Mouse (Mus musculus) kidney, embryonic 15.5 days (tissue): Measurements from ENCODE around the gene Mcm10. TPM values are rescaled to one million over a fixed set of nuclear protein-coding genes. Genes with fewer than 3 reads are reported as not detected.

Experiments
- ATAC-seq: fragments of 200-750 bp; cut with Nextera tagmentation; replicated peaks from 2 replicates; pipeline ENCODE4 v1.8.0; 2017; ENCODE audit warnings: moderate TSS enrichment; ENCODE audit not compliant: low FRiP score
- H3K27ac ChIP-seq: fragments of 300-500 bp; sonication (generic); 2 replicates; pipeline ENCODE4 v1.5.1; 2015; ENCODE audit warnings: mild to moderate bottlenecking, inconsistent platforms
- H3K27me3 ChIP-seq: fragments of 300-500 bp; sonication (generic); 2 replicates; pipeline ENCODE4 v1.6.1; 2015; ENCODE audit warnings: inconsistent platforms
- H3K36me3 ChIP-seq: fragments of 300-500 bp; sonication (generic); 2 replicates; pipeline ENCODE4 v1.6.1; 2015; ENCODE audit warnings: inconsistent platforms
- H3K4me1 ChIP-seq: fragments of 300-500 bp; sonication (generic); 2 replicates; pipeline ENCODE4 v1.6.1; 2015; ENCODE audit warnings: inconsistent platforms
- H3K4me2 ChIP-seq: fragments of 300-500 bp; sonication (generic); 2 replicates; pipeline ENCODE4 v1.6.1; 2015; ENCODE audit warnings: moderate library complexity, mild to moderate bottlenecking, inconsistent platforms
- H3K4me3 ChIP-seq: fragments of 300-500 bp; sonication (generic); replicated peaks from 2 replicates; pipeline ENCODE4 v1.5.1; 2015; ENCODE audit warnings: mild to moderate bottlenecking, inconsistent platforms
- H3K9ac ChIP-seq: fragments of 300-500 bp; sonication (generic); 2 replicates; pipeline ENCODE4 v1.6.1; 2015; ENCODE audit warnings: mild to moderate bottlenecking, inconsistent platforms
- H3K9me3 ChIP-seq: fragments of 300-500 bp; sonication (generic); replicated peaks from 2 replicates; pipeline ENCODE4 v1.6.1; 2016; ENCODE audit warnings: inconsistent platforms
- WGBS: fragments of 180-500 bp; shearing (Covaris S2); methylation state at CpG from one replicate; pipeline ENCODE4 v1.1.7; 2015; ENCODE audit warnings: mixed read lengths; 5-methylcytosine and 5-hydroxymethylcytosine counted together
- polyA plus RNA-seq: library from polyadenylated mRNA; unstranded; fragments of >200 nt; fragmentation: Nextera tagmentation; extraction: Ambion mirVana; gene quantifications from 2 replicates; pipeline ENCODE4 v1.2.1, GENCODE M21; 2015

The Mcm10 gene
- polyA plus RNA-seq, 1 experiment from 2014 or later, result 35.1 TPM

- H3K27me3 ChIP-seq, result no peaks in the 10 kb centered on the region
- 80% methylated on average over 12 of the region's 12 CpGs for WGBS
Measured at GRCm38 (mm10) chr2:5040281-5041161, 27.9 kb upstream of the Mcm10 start.

DNA sequence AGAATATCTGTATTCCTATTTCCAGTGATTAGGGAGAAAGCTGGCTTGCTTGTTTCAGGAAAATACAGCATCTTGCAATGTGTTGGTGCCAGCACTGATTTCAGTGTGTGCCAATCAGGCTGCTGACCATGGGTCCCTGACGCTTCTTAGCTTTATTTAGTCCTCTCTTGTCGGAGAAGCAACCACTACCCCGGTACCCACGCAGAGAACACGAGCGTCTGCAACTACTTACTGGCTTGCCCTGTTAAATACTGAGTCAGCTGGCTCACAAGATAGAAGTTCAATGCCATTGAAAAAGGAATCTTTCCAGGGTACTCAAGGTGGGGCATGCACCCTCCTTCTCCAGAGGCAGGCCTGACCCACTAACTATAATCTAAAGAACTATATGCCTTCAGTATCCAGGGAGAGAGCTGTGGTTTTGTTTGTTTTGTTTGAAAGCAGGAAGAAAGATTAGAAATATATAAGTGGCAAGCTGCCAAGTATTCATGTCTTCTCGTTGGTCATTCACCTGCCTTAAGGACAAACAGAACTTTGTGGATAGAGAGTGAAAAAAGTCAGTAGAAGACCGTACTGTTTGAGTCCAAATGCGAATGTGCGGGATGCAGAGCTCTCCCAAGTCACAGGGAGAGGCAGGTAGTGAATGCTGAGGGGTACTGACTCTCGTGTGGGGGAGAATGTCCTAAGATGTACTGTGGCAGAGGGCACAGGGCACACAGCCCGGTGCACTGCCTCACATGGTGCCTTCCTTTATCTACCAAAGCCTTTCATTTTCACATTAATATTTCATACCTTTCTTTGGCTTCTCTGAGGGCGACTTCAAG is 27.0 kb upstream of the Mcm10 start:
- WGBS, result 82% methylated on average over 13 of the region's 13 CpGs
- no peaks in the 10 kb centered on the region for H3K27me3 ChIP-seq
- no peaks in the 10 kb centered on the region for H3K4me1 ChIP-seq
- H3K4me3 ChIP-seq, result no peak overlapping the region
- H3K9me3 ChIP-seq, result no peaks in the 10 kb centered on the region
- H3K36me3 ChIP-seq, result no peaks in the 10 kb centered on the region
- no peak overlapping the region for H3K27ac ChIP-seq
- no peak overlapping the region for H3K4me2 ChIP-seq
- ATAC-seq, result no peak
- H3K9ac ChIP-seq, result no peak overlapping the region

More at GRCm38 (mm10) chr2:5040281-5041161, 27.9 kb upstream of the Mcm10 start:
- ATAC-seq, result no peak
- no peaks in the 10 kb centered on the region for H3K36me3 ChIP-seq
- H3K9me3 ChIP-seq, result no peaks in the 10 kb centered on the region
- H3K27ac ChIP-seq, result no peak overlapping the region
- no peak overlapping the region for H3K9ac ChIP-seq
- no peak overlapping the region for H3K4me2 ChIP-seq
- peaks cover 9% of the 10 kb centered on the region for H3K4me1 ChIP-seq
- no peak overlapping the region for H3K4me3 ChIP-seq

DNA sequence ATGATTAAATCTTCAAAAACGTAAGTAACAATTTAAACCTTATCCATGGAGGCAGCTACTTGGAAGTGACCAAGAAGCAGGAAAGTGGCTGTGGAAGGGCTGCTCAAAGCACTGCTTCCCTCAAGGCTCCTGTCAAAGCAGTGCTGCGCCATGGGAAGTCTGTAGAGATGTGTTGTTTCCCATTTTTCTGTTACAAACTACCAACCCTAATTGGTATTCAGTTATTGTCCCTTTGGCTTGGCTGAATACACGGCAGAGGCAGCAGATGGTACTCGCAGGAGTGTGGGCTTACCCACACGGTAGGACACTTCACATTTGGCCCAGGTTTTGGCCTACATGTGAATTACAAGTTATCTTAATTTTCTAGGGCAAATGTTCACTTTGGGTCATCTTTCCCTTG is 25.7 kb upstream of the Mcm10 start:
- H3K4me3 ChIP-seq, result no peak overlapping the region
- no peaks in the 10 kb centered on the region for H3K9me3 ChIP-seq
- H3K27me3 ChIP-seq, result no peaks in the 10 kb centered on the region
- no peaks in the 10 kb centered on the region for H3K4me1 ChIP-seq
- WGBS, result 85% methylated on average over 5 of the region's 5 CpGs
- no peak overlapping the region for H3K4me2 ChIP-seq
- no peak overlapping the region for H3K27ac ChIP-seq
- ATAC-seq, result no peak
- H3K36me3 ChIP-seq, result no peaks in the 10 kb centered on the region
- no peak overlapping the region for H3K9ac ChIP-seq

DNA sequence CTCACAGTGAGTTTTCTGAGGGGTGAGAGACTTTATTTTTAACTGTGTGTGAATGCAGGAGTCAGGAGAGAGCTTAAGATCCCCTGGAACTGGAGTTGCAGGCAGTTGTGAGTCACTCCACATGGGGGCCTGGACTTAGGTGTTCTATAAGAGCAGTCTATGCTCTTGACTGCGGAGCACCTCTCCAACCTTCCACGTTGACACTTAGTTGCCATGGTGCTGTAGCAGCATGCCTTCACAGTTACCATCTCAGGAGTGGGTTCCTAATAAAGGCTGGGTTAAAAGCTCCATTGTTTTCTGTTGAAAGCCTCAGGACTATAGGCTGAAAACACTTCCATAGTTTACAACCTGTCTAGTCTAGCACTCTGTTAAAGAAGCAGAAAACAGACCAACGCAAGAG is 24.8 kb upstream of the Mcm10 start:
- no peaks in the 10 kb centered on the region for H3K9me3 ChIP-seq
- H3K9ac ChIP-seq, result no peak overlapping the region
- WGBS, result 67% methylated on average over 3 of the region's 3 CpGs
- no peak for ATAC-seq
- H3K4me3 ChIP-seq, result no peak overlapping the region
- H3K27me3 ChIP-seq, result no peaks in the 10 kb centered on the region
- H3K4me2 ChIP-seq, result no peak overlapping the region
- no peaks in the 10 kb centered on the region for H3K4me1 ChIP-seq
- no peak overlapping the region for H3K27ac ChIP-seq
- no peaks in the 10 kb centered on the region for H3K36me3 ChIP-seq

GRCm38 (mm10) chr2:5036411-5037076 is 24.0 kb upstream of the Mcm10 start:
- WGBS, result 90% methylated on average over 10 of the region's 10 CpGs
- Histone ChIP-seq H3K4me1 (no peaks in the 10 kb centered on the region), H3K27ac (no peak overlapping the region), H3K36me3 (no peaks in the 10 kb centered on the region), H3K27me3 (no peaks in the 10 kb centered on the region), H3K4me3 (no peak overlapping the region), H3K4me2 (no peak overlapping the region), H3K9me3 (no peaks in the 10 kb centered on the region), H3K9ac (no peak overlapping the region)
- no peak for ATAC-seq

GRCm38 (mm10) chr2:5035241-5035640 is 22.6 kb upstream of the Mcm10 start:
- Histone ChIP-seq H3K27ac (no peak overlapping the region), H3K4me1 (no peaks in the 10 kb centered on the region), H3K4me3 (no peak overlapping the region), H3K27me3 (no peaks in the 10 kb centered on the region), H3K9ac (no peak overlapping the region), H3K4me2 (no peak overlapping the region), H3K9me3 (no peaks in the 10 kb centered on the region), H3K36me3 (no peaks in the 10 kb centered on the region)
- WGBS, result 87% methylated on average over 9 of the region's 9 CpGs
- no peak for ATAC-seq

- no peak for ATAC-seq
Measured at GRCm38 (mm10) chr2:5034801-5035200, 22.2 kb upstream of the Mcm10 start.

GRCm38 (mm10) chr2:5033546-5034420 is 21.2 kb upstream of the Mcm10 start:
- 69% methylated on average over 12 of the region's 15 CpGs for WGBS
- no peak overlapping the region for H3K4me2 ChIP-seq
- no peaks in the 10 kb centered on the region for H3K27me3 ChIP-seq

More at GRCm38 (mm10) chr2:5034801-5035200, 22.2 kb upstream of the Mcm10 start:
- Histone ChIP-seq H3K27me3 (no peaks in the 10 kb centered on the region), H3K9me3 (no peaks in the 10 kb centered on the region), H3K4me2 (no peak overlapping the region), H3K36me3 (no peaks in the 10 kb centered on the region), H3K4me3 (no peak overlapping the region), H3K27ac (no peak overlapping the region), H3K9ac (no peak overlapping the region), H3K4me1 (no peaks in the 10 kb centered on the region)
- WGBS, result 81% methylated on average over 8 of the region's 8 CpGs

GRCm38 (mm10) chr2:5032665-5033064 is 20.1 kb upstream of the Mcm10 start:
- Histone ChIP-seq H3K27me3 (no peaks in the 10 kb centered on the region), H3K36me3 (no peaks in the 10 kb centered on the region), H3K9ac (no peak overlapping the region), H3K4me3 (no peak overlapping the region), H3K4me2 (no peak overlapping the region), H3K27ac (no peak overlapping the region), H3K9me3 (no peaks in the 10 kb centered on the region), H3K4me1 (no peaks in the 10 kb centered on the region)
- WGBS, result 70% methylated on average over 5 of the region's 5 CpGs
- ATAC-seq, result no peak

More at GRCm38 (mm10) chr2:5033546-5034420, 21.2 kb upstream of the Mcm10 start:
- H3K4me3 ChIP-seq, result no peak overlapping the region
- H3K36me3 ChIP-seq, result no peaks in the 10 kb centered on the region
- H3K4me1 ChIP-seq, result no peaks in the 10 kb centered on the region
- no peak overlapping the region for H3K27ac ChIP-seq
- no peak for ATAC-seq
- H3K9ac ChIP-seq, result no peak overlapping the region
- H3K9me3 ChIP-seq, result no peaks in the 10 kb centered on the region

DNA sequence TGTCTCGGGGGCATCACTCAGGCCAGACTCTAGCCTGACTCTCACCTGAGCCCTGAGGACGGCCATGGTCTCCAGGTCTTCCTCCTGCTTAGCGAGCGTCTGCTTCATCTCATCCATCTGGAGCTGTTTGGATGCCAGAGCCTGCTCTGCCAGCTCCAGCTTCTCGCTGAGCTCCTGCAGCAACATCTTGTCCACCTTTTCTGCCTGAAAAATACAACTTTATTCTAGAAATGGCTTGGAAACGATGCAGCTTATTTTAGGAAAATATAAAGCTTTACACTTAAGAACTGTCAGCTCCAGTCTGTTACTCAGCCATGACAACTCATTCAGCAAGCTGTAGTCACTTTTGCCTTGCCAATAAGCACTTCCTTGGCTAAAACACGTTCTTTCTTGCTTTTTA is 18.6 kb upstream of the Mcm10 start:
- WGBS, result 84% methylated on average over 7 of the region's 7 CpGs
- Histone ChIP-seq H3K4me2 (no peak overlapping the region), H3K27me3 (no peaks in the 10 kb centered on the region), H3K4me1 (no peaks in the 10 kb centered on the region), H3K9ac (no peak overlapping the region), H3K9me3 (no peaks in the 10 kb centered on the region), H3K27ac (no peak overlapping the region), H3K4me3 (no peak overlapping the region), H3K36me3 (no peaks in the 10 kb centered on the region; the same call in 1 of the 2 replicates)
- no peak for ATAC-seq

GRCm38 (mm10) chr2:5029808-5030207 is 17.2 kb upstream of the Mcm10 start:
- H3K27me3 ChIP-seq, result no peaks in the 10 kb centered on the region
- WGBS, result 91% methylated on average over 4 of the region's 4 CpGs
- no peak overlapping the region for H3K9ac ChIP-seq
- H3K4me3 ChIP-seq, result no peak overlapping the region
- ATAC-seq, result no peak
- H3K27ac ChIP-seq, result no peak overlapping the region
- no peaks in the 10 kb centered on the region for H3K9me3 ChIP-seq
- H3K4me1 ChIP-seq, result no peaks in the 10 kb centered on the region
- no peak overlapping the region for H3K4me2 ChIP-seq
- H3K36me3 ChIP-seq, result peaks cover 3% of the 10 kb centered on the region; the same call in 1 of the 2 replicates
